Mouse (Mus musculus): ENCODE measurements around the gene Ftsj3. TPM values are rescaled to one million over a fixed set of nuclear protein-coding genes. Genes with fewer than 3 reads are reported as not detected.
A peak's percentile ranks its signal among the peaks of the same experiment; 100 is the strongest.

Gene Ftsj3
- polyA plus RNA-seq, 1 experiment = 48.7 TPM

DNA sequence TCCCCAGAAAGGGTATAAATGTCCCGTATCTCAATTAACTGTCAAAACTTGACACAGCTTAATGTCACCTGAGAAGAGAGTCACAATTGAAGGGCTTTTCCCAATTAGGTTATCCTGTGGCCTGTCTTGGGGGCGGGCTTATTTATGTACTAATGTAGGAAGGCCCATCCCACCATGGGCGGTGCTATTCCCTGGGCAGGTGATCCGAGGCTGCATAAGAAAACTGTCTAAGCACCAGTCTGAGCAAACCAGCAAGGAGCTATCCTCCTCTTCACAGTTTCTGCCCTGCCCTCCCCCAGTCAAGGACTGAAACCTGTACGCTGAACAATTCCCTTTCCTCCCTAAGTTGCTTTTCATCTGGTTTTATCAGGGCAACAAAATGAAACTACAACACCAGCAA is 34.5 kb upstream of the Ftsj3 start:
- Histone ChIP-seq H3K79me3 (ENCODE audit: low read depth) (no peaks in the 10 kb centered on the region), H3ac (ENCODE audit: control insufficient read depth, insufficient read length, low read depth) (no peak overlapping the region), H3K36me3 (ENCODE audit: control insufficient read depth, insufficient read depth) (no peaks in the 10 kb centered on the region), H3K79me2 (ENCODE audit: control insufficient read depth, insufficient read depth) (no peaks in the 10 kb centered on the region), H3K4me3 (ENCODE audit: insufficient read depth, poor library complexity, severe bottlenecking) (no peak overlapping the region), H3K27me3 (ENCODE audit: control insufficient read depth, insufficient read depth, insufficient read length) (no peaks in the 10 kb centered on the region)
- TF ChIP-seq CEBPB (IDR thresholded peaks at IDR 0.05; ENCODE audit: low read depth) (no peak), USF1 (IDR thresholded peaks at IDR 0.05; ENCODE audit: low read depth) (no peak), MAX (IDR thresholded peaks at IDR 0.05) (no peak), CTCF (IDR thresholded peaks at IDR 0.05; ENCODE audit: control insufficient read depth, insufficient read depth, insufficient read length) (no peak), FOSL1 (IDR thresholded peaks at IDR 0.05; ENCODE audit: insufficient read depth, low read length, poor library complexity, severe bottlenecking) (no peak), MYOG (IDR thresholded peaks at IDR 0.05; ENCODE audit: control insufficient read depth, extremely low read depth, insufficient read length) (no peak), MYOD1 (IDR thresholded peaks at IDR 0.05; ENCODE audit: control insufficient read depth, insufficient read length, low read depth) (no peak)

DNA sequence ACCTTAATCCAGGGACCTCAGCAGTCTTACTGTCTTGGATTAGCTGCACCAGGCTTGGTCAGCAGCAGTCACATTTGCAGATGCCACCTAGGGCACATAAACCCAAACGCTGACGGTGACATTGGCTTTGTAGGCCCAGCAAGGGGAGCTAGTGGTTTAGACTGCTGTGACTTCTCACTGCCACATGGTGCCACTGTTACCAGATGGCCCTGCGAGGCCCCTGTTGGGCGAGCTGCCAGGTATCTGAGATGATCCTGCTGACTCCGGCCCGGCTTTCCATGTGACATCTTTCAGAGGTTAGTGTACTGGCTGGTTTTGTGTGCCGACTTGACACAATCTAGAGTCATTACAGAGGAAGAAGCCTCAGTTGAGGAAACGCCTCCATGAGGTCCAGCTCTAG is 33.5 kb upstream of the Ftsj3 start:
- H3K27me3 ChIP-seq (ENCODE audit: control insufficient read depth, insufficient read depth, insufficient read length) = no peaks in the 10 kb centered on the region
- TF ChIP-seq MYOD1 (IDR thresholded peaks at IDR 0.05; ENCODE audit: control insufficient read depth, insufficient read length, low read depth) = no peak
- no peak for TF ChIP-seq FOSL1 (IDR thresholded peaks at IDR 0.05; ENCODE audit: insufficient read depth, low read length, poor library complexity, severe bottlenecking)
- TF ChIP-seq MYOG (IDR thresholded peaks at IDR 0.05; ENCODE audit: control insufficient read depth, extremely low read depth, insufficient read length) = no peak
- no peak overlapping the region for H3K4me3 ChIP-seq (ENCODE audit: insufficient read depth, poor library complexity, severe bottlenecking)
- H3ac ChIP-seq (ENCODE audit: control insufficient read depth, insufficient read length, low read depth) = no peak overlapping the region
- no peaks in the 10 kb centered on the region for H3K36me3 ChIP-seq (ENCODE audit: control insufficient read depth, insufficient read depth)
- no peaks in the 10 kb centered on the region for H3K79me2 ChIP-seq (ENCODE audit: control insufficient read depth, insufficient read depth)
- no peaks in the 10 kb centered on the region for H3K79me3 ChIP-seq (ENCODE audit: low read depth)

DNA sequence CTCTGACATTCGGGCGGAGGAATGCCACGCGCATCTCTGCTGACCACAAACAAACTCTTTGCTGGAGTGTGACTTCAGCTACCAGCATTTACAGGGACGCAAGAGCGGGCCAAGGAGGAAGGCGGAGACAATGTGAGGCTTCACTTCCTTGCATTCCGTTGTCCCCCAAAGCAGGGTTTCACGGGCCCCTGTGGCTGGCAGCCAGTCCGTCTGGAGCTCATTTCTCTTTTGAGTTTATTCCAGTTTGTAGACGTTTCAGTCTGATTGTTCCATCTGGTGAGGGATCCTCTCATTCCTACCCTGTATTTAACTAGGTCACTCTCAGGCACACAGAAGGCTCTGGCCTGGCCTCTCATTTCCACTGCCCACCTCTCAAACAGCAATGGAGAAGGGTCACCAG is 31.1 kb upstream of the Ftsj3 start:
- no peak for TF ChIP-seq MYOG (IDR thresholded peaks at IDR 0.05; ENCODE audit: control insufficient read depth, extremely low read depth, insufficient read length)
- no peak for TF ChIP-seq CTCF (IDR thresholded peaks at IDR 0.05; ENCODE audit: control insufficient read depth, insufficient read depth, insufficient read length)
- no peak for TF ChIP-seq CEBPB (IDR thresholded peaks at IDR 0.05; ENCODE audit: low read depth)
- TF ChIP-seq MAX (IDR thresholded peaks at IDR 0.05) = no peak
- TF ChIP-seq MYOD1 (IDR thresholded peaks at IDR 0.05; ENCODE audit: control insufficient read depth, insufficient read length, low read depth) = no peak
- TF ChIP-seq USF1 (IDR thresholded peaks at IDR 0.05; ENCODE audit: low read depth) = no peak
- no peak overlapping the region for H3ac ChIP-seq (ENCODE audit: control insufficient read depth, insufficient read length, low read depth)
- no peak overlapping the region for H3K4me3 ChIP-seq (ENCODE audit: insufficient read depth, poor library complexity, severe bottlenecking)
- H3K79me3 ChIP-seq (ENCODE audit: low read depth) = no peaks in the 10 kb centered on the region
- no peaks in the 10 kb centered on the region for H3K79me2 ChIP-seq (ENCODE audit: control insufficient read depth, insufficient read depth)
- no peaks in the 10 kb centered on the region for H3K27me3 ChIP-seq (ENCODE audit: control insufficient read depth, insufficient read depth, insufficient read length)
- H3K36me3 ChIP-seq (ENCODE audit: control insufficient read depth, insufficient read depth) = no peaks in the 10 kb centered on the region

DNA sequence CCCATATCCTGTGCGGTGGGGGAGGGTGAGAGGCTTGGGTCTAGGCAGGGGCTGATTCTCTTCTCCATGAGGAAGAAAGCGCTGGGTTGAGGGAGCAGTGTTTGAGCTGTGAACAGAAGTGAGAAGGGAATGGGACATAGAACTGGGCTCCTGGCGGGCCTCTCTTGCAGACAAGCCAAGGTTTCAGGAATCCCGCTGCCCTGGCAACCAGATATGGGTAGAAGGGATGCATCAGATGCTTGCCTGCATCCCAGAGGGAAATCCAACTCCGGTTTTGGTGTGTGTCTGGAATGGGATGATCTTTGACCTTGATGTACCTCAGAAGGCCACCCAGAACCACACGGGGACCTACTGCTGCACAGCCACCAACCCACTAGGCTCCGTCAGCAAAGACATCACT is 30.3 kb upstream of the Ftsj3 start:
- Histone ChIP-seq H3K79me3 (ENCODE audit: low read depth) (no peaks in the 10 kb centered on the region), H3K36me3 (ENCODE audit: control insufficient read depth, insufficient read depth) (no peaks in the 10 kb centered on the region), H3K4me3 (ENCODE audit: insufficient read depth, poor library complexity, severe bottlenecking) (no peak overlapping the region), H3K27me3 (ENCODE audit: control insufficient read depth, insufficient read depth, insufficient read length) (no peaks in the 10 kb centered on the region), H3ac (ENCODE audit: control insufficient read depth, insufficient read length, low read depth) (no peak overlapping the region), H3K79me2 (ENCODE audit: control insufficient read depth, insufficient read depth) (no peaks in the 10 kb centered on the region)
- TF ChIP-seq CEBPB (IDR thresholded peaks at IDR 0.05; ENCODE audit: low read depth) = no peak
- no peak for TF ChIP-seq USF1 (IDR thresholded peaks at IDR 0.05; ENCODE audit: low read depth)
- no peak for TF ChIP-seq MYOD1 (IDR thresholded peaks at IDR 0.05; ENCODE audit: control insufficient read depth, insufficient read length, low read depth)
- no peak for TF ChIP-seq MYOG (IDR thresholded peaks at IDR 0.05; ENCODE audit: control insufficient read depth, extremely low read depth, insufficient read length)
- no peak for TF ChIP-seq FOSL1 (IDR thresholded peaks at IDR 0.05; ENCODE audit: insufficient read depth, low read length, poor library complexity, severe bottlenecking)
- TF ChIP-seq CTCF (IDR thresholded peaks at IDR 0.05; ENCODE audit: control insufficient read depth, insufficient read depth, insufficient read length) = no peak
- TF ChIP-seq MAX (IDR thresholded peaks at IDR 0.05) = no peak

DNA sequence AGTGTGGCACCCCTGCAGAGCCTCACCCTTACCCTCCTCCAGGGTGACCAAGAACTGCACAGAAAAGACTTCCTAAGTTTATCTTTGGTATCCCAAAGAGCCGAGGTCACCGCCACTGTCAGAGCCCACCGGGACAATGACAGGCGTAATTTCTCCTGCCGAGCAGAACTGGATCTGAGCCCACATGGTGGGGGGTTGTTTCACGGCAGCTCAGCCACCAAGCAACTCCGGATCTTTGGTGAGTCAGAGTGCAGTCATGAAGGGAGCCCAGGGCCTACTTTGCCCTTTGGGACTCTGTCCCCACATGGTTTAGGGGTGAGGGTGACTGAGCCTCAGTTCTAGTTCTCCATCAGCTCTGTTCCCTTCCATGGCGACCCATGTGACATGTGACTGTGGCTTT is 28.2 kb upstream of the Ftsj3 start:
- Histone ChIP-seq H3K36me3 (ENCODE audit: control insufficient read depth, insufficient read depth) (no peaks in the 10 kb centered on the region), H3K27me3 (ENCODE audit: control insufficient read depth, insufficient read depth, insufficient read length) (no peaks in the 10 kb centered on the region), H3ac (ENCODE audit: control insufficient read depth, insufficient read length, low read depth) (no peak overlapping the region), H3K4me3 (ENCODE audit: insufficient read depth, poor library complexity, severe bottlenecking) (no peak overlapping the region), H3K79me2 (ENCODE audit: control insufficient read depth, insufficient read depth) (no peaks in the 10 kb centered on the region), H3K79me3 (ENCODE audit: low read depth) (no peaks in the 10 kb centered on the region)
- TF ChIP-seq MAX (IDR thresholded peaks at IDR 0.05) (peak; percentile 13), CTCF (IDR thresholded peaks at IDR 0.05; ENCODE audit: control insufficient read depth, insufficient read depth, insufficient read length) (no peak), FOSL1 (IDR thresholded peaks at IDR 0.05; ENCODE audit: insufficient read depth, low read length, poor library complexity, severe bottlenecking) (peak; percentile 8), CEBPB (IDR thresholded peaks at IDR 0.05; ENCODE audit: low read depth) (no peak), USF1 (IDR thresholded peaks at IDR 0.05; ENCODE audit: low read depth) (peak; percentile 3), MYOG (IDR thresholded peaks at IDR 0.05; ENCODE audit: control insufficient read depth, extremely low read depth, insufficient read length) (no peak), MYOD1 (IDR thresholded peaks at IDR 0.05; ENCODE audit: control insufficient read depth, insufficient read length, low read depth) (no peak)

DNA sequence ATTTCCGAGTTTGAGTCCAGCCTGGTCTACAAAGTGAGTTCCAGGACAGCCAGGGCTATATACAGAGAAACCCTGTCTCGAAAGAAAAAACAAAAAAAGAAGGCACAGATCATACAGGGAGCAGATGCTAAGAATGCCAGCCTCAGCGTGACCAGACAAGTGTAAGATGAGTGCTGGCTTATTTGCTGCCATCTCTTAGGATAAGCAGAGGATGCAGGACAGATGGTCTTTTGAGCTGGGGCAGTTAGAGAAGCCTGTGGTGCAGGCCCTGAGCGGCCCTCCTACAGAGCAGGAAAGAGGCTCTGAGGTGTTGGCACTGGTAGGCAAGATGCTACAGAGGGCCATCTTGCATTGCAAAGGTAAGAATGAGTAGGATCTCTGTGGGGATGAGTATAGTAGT is 27.5 kb upstream of the Ftsj3 start:
- Histone ChIP-seq H3K79me3 (ENCODE audit: low read depth) (no peaks in the 10 kb centered on the region), H3K27me3 (ENCODE audit: control insufficient read depth, insufficient read depth, insufficient read length) (no peaks in the 10 kb centered on the region), H3ac (ENCODE audit: control insufficient read depth, insufficient read length, low read depth) (no peak overlapping the region), H3K4me3 (ENCODE audit: insufficient read depth, poor library complexity, severe bottlenecking) (no peak overlapping the region), H3K36me3 (ENCODE audit: control insufficient read depth, insufficient read depth) (no peaks in the 10 kb centered on the region), H3K79me2 (ENCODE audit: control insufficient read depth, insufficient read depth) (no peaks in the 10 kb centered on the region)
- TF ChIP-seq CTCF (IDR thresholded peaks at IDR 0.05; ENCODE audit: control insufficient read depth, insufficient read depth, insufficient read length) = no peak
- TF ChIP-seq CEBPB (IDR thresholded peaks at IDR 0.05; ENCODE audit: low read depth) = no peak
- TF ChIP-seq MYOD1 (IDR thresholded peaks at IDR 0.05; ENCODE audit: control insufficient read depth, insufficient read length, low read depth) = no peak
- no peak for TF ChIP-seq FOSL1 (IDR thresholded peaks at IDR 0.05; ENCODE audit: insufficient read depth, low read length, poor library complexity, severe bottlenecking)
- no peak for TF ChIP-seq MYOG (IDR thresholded peaks at IDR 0.05; ENCODE audit: control insufficient read depth, extremely low read depth, insufficient read length)
- no peak for TF ChIP-seq USF1 (IDR thresholded peaks at IDR 0.05; ENCODE audit: low read depth)
- TF ChIP-seq MAX (IDR thresholded peaks at IDR 0.05) = no peak

Measured in C2C12 (cell line).